Mouse (Mus musculus): ENCODE results near the gene Cypt14. TPM values are rescaled to one million over a fixed set of nuclear protein-coding genes. Genes with fewer than 3 reads are reported as not detected.
"Not testable (repeated sequence)": the region's sequence is repeated elsewhere in the genome, so short reads cannot be mapped to it uniquely, and the experiment has no call there.

The Cypt14 gene
- total RNA-seq (2012; rRNA removed) (not detected in 2 replicates), total RNA-seq (2014; rRNA removed) (not detected in 2 replicates), polyA plus RNA-seq (2012; ENCODE audit: insufficient read length, low read depth) (not detected in 2 replicates)

DNA sequence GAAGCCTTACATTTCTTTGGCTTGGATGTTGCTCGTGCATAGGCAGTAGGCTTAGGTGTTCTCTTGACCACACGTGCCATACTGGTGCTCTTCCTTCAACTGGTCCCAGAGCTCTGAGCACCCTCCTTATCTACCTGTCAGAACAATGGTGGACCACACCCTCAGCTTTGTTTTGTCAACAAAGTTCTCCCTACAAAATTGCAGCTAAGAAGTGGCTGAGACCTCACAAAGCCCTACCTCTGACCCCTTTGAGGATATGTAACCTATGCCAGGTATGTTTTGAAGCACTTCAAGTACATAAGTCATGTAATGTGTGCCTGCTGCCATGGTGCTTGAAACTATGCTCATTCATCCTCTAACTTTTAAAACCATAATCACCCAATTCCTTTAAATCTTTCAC lies at the start of gene Cypt14:
Gene Cypt14, minus strand, starts transcription at position 101 of the 400 bp plus-strand sequence.
- not testable (repeated sequence) for H3K4me1 ChIP-seq (ENCODE audit: control insufficient read depth in 1 of 2, insufficient read depth in 2 of 2); H3K27me3 ChIP-seq (replicated peaks)

More for the DNA sequence above, at the start of gene Cypt14:
- H3K9me3 ChIP-seq (replicated peaks; ENCODE audit: low read length); in situ Hi-C loops (cut with MboI; ENCODE audit: low pct_ligation_motif_present, low pct_unique_long_range_greater_than_20kb, low sequenced_read_pairs); H3K4me3 ChIP-seq (replicated peaks in 1 of 3; ENCODE audit: low read depth in 2 of 3, low read length in 2 of 3, poor library complexity in 1 of 3); H3K36me3 ChIP-seq (replicated peaks in 1 of 2; ENCODE audit: control insufficient read depth in 1 of 2, insufficient read depth in 1 of 2, low read length in 1 of 2); H3K4me2 ChIP-seq (ENCODE audit: insufficient read depth, low read depth, poor library complexity, severe bottlenecking); H3K9ac ChIP-seq (ENCODE audit: insufficient read depth, low read depth); dilution Hi-C loops (cut with MboI; ENCODE audit: extremely low pct_ligation_motif_present, extremely low pct_unique_long_range_greater_than_20kb, low sequenced_read_pairs); DNase-seq (ENCODE audit: extremely low read depth); H3K79me2 ChIP-seq (replicated peaks; ENCODE audit: control insufficient read depth, extremely low read depth, insufficient read depth, poor library complexity, severe bottlenecking); H3K27ac ChIP-seq (ENCODE audit: insufficient read depth, low read depth): not testable (repeated sequence)

All from CH12.LX (cell line).